Mouse (Mus musculus) myocyte (in vitro differentiated cells): Measurements from ENCODE around the gene Tnfaip8l2. TPM values are rescaled to one million over a fixed set of nuclear protein-coding genes. Genes with fewer than 3 reads are reported as not detected.
A peak's percentile ranks its signal among the peaks of the same experiment; 100 is the strongest.

Experiments
- H3K27me3 ChIP-seq: one replicate; pipeline ENCODE4 v1.6.1; 2011; ENCODE audit not compliant: control insufficient read depth, insufficient read depth, insufficient read length
- H3K36me3 ChIP-seq: one replicate; pipeline ENCODE4 v1.6.1; 2011; ENCODE audit not compliant: control insufficient read depth, insufficient read depth
- H3K4me2 ChIP-seq: one replicate; pipeline ENCODE4 v1.6.1; 2011; ENCODE audit warnings: low read depth, control low read depth
- H3K4me3 ChIP-seq: one replicate; pipeline ENCODE4 v1.5.1; 2011; ENCODE audit warnings: mild to moderate bottlenecking, control low read depth, moderate library complexity
- H3K79me2 ChIP-seq: one replicate; pipeline ENCODE4 v1.6.1; 2011; ENCODE audit not compliant: control insufficient read depth, insufficient read depth
- H3ac ChIP-seq: one replicate; pipeline ENCODE4 v1.6.1; 2011; ENCODE audit not compliant: control insufficient read depth, insufficient read length
- CEBPB ChIP-seq: IDR thresholded peaks from 2 replicates; pipeline ENCODE4 v1.6.1; 2011; ENCODE audit warnings: mild to moderate bottlenecking, moderate library complexity; ENCODE audit not compliant: poor library complexity, insufficient read depth, severe bottlenecking
- E2F4 ChIP-seq: IDR thresholded peaks from one replicate; pipeline ENCODE4 v1.6.1; 2011; ENCODE audit warnings: mild to moderate bottlenecking, control low read depth, moderate library complexity; ENCODE audit not compliant: insufficient read depth
- MAX ChIP-seq: IDR thresholded peaks from one replicate; pipeline ENCODE4 v1.6.1; 2011; ENCODE audit warnings: low read depth, mild to moderate bottlenecking, control low read depth
- MYOD1 ChIP-seq, 3 experiments: IDR thresholded peaks; one replicate each; pipeline ENCODE4 v1.6.1; 2011; ENCODE audit warnings: control low read depth in 2 of 3, low read depth in 2 of 3, mild to moderate bottlenecking in 2 of 3, moderate library complexity in 1 of 3; ENCODE audit not compliant: insufficient read length in 2 of 3, control insufficient read depth in 1 of 3
- MYOG ChIP-seq, 3 experiments: IDR thresholded peaks; one replicate each; pipeline ENCODE4 v1.6.1; 2011; ENCODE audit warnings: control low read depth in 2 of 3, low read depth in 2 of 3, mild to moderate bottlenecking in 2 of 3; ENCODE audit not compliant: insufficient read length in 2 of 3, control insufficient read depth in 1 of 3, insufficient read depth in 1 of 3
- POLR2A ChIP-seq: IDR thresholded peaks from one replicate; pipeline ENCODE4 v1.6.1; 2011; ENCODE audit warnings: low read depth, mild to moderate bottlenecking, control low read depth, moderate library complexity; ENCODE audit not compliant: insufficient read length
- POLR2AphosphoS2 ChIP-seq: IDR thresholded peaks from one replicate; pipeline ENCODE4 v1.6.1; 2011; ENCODE audit warnings: low read depth, control low read depth; ENCODE audit not compliant: insufficient read length
- REST ChIP-seq: IDR thresholded peaks from one replicate; pipeline ENCODE4 v1.6.1; 2011; ENCODE audit warnings: mild to moderate bottlenecking, control low read depth, moderate library complexity; ENCODE audit not compliant: insufficient read depth, insufficient read length
- SRF ChIP-seq: IDR thresholded peaks from one replicate; pipeline ENCODE4 v1.6.1; 2011; ENCODE audit warnings: low read depth; ENCODE audit not compliant: control insufficient read depth, insufficient read length
- TCF12 ChIP-seq: IDR thresholded peaks from one replicate; pipeline ENCODE4 v1.6.1; 2011; ENCODE audit warnings: mild to moderate bottlenecking, control low read depth; ENCODE audit not compliant: poor library complexity, insufficient read depth, severe bottlenecking
- TCF3 ChIP-seq: IDR thresholded peaks from one replicate; pipeline ENCODE4 v1.6.1; 2011; ENCODE audit warnings: low read depth, control low read depth; ENCODE audit not compliant: insufficient read length
- USF1 ChIP-seq: IDR thresholded peaks from one replicate; pipeline ENCODE4 v1.6.1; 2011; ENCODE audit warnings: low read depth, mild to moderate bottlenecking, control low read depth, moderate library complexity
- polyA plus RNA-seq: library from polyadenylated mRNA; unstranded; fragments of >200 nt; fragmentation: generic; extraction: Trizol; gene quantifications from one replicate; pipeline ENCODE4 v1.2.1, GENCODE M21; 2012; ENCODE audit warnings: missing spikeins

Gene Tnfaip8l2
- polyA plus RNA-seq, 1 experiment, result 0.22 TPM

GRCm38 (mm10) chr3:95161618-95162344 lies 19.6 kb upstream of the Tnfaip8l2 start:
- Histone ChIP-seq H3K36me3 (no peaks in the 10 kb centered on the region), H3K4me2 (peak overlapping the region; percentile 97), H3K27me3 (no peaks in the 10 kb centered on the region), H3K79me2 (no peaks in the 10 kb centered on the region), H3K4me3 (peak overlapping the region; percentile 83), H3ac (no peak overlapping the region)
- TF ChIP-seq USF1, result no peak
- TF ChIP-seq TCF12, result no peak
- TF ChIP-seq POLR2AphosphoS2, result no peak
- no peak for TF ChIP-seq MAX

GRCm38 (mm10) chr3:95161041-95161551 lies 18.9 kb upstream of the Tnfaip8l2 start:
- peak overlapping the region; percentile 97 for H3K4me2 ChIP-seq
- peak overlapping the region; percentile 83 for H3K4me3 ChIP-seq
- H3K36me3 ChIP-seq, result no peaks in the 10 kb centered on the region
- H3ac ChIP-seq, result peak overlapping the region; percentile 13
- TF ChIP-seq SRF (no peak), USF1 (no peak), E2F4 (no peak), POLR2AphosphoS2 (no peak), TCF12 (no peak), TCF3 (no peak)
- H3K27me3 ChIP-seq, result no peaks in the 10 kb centered on the region
- H3K79me2 ChIP-seq, result no peaks in the 10 kb centered on the region

GRCm38 (mm10) chr3:95159987-95160963 lies 18.1 kb upstream of the Tnfaip8l2 start, which contains the start of gene Sema6c:
Gene Sema6c, plus strand, starts transcription at chr3:95160457.
- H3K4me2 ChIP-seq, result peak within 1 kb of the TSS; percentile 97
- H3K79me2 ChIP-seq, result no peaks in the 10 kb centered on the region
- no peaks in the 10 kb centered on the region for H3K36me3 ChIP-seq
- H3K27me3 ChIP-seq, result no peaks in the 10 kb centered on the region
- H3K4me3 ChIP-seq, result peak within 1 kb of the TSS; percentile 83
- TF ChIP-seq USF1 (no peak), E2F4 (no peak), TCF3 (no peak), POLR2AphosphoS2 (peak; percentile 72), POLR2A (peak; percentile 62)
- H3ac ChIP-seq, result peak within 1 kb of the TSS; percentile 13

GRCm38 (mm10) chr3:95159511-95159986 lies 17.4 kb upstream of the Tnfaip8l2 start:
- H3K4me2 ChIP-seq, result peak overlapping the region; percentile 83
- H3K79me2 ChIP-seq, result no peaks in the 10 kb centered on the region
- H3ac ChIP-seq, result peak overlapping the region; percentile 13
- H3K4me3 ChIP-seq, result peak overlapping the region; percentile 83
- no peak for TF ChIP-seq MYOG (IDR thresholded peaks at IDR 0.05; ENCODE audit: control insufficient read depth in 1 of 3, insufficient read depth in 1 of 3, insufficient read length in 2 of 3, low read depth in 2 of 3)
- TF ChIP-seq REST, result no peak
- no peak for TF ChIP-seq TCF12
- no peak for TF ChIP-seq CEBPB
- no peak for TF ChIP-seq TCF3
- no peak for TF ChIP-seq MAX
- TF ChIP-seq POLR2AphosphoS2, result no peak
- no peak for TF ChIP-seq USF1
- TF ChIP-seq MYOD1 (IDR thresholded peaks at IDR 0.05; ENCODE audit: control insufficient read depth in 1 of 3, insufficient read length in 2 of 3, low read depth in 2 of 3), result no peak
- no peak for TF ChIP-seq POLR2A
- TF ChIP-seq E2F4, result no peak
- TF ChIP-seq SRF, result no peak
- H3K36me3 ChIP-seq, result no peaks in the 10 kb centered on the region
- no peaks in the 10 kb centered on the region for H3K27me3 ChIP-seq

- TF ChIP-seq MYOG (IDR thresholded peaks at IDR 0.05; ENCODE audit: control insufficient read depth in 1 of 3, insufficient read depth in 1 of 3, insufficient read length in 2 of 3, low read depth in 2 of 3) (no peak), REST (no peak), POLR2AphosphoS2 (no peak), MAX (no peak), SRF (no peak), MYOD1 (IDR thresholded peaks at IDR 0.05; ENCODE audit: control insufficient read depth in 1 of 3, insufficient read length in 2 of 3, low read depth in 2 of 3) (no peak), POLR2A (no peak), TCF12 (no peak), TCF3 (no peak), USF1 (no peak), E2F4 (no peak), CEBPB (no peak)
Measured at GRCm38 (mm10) chr3:95153874-95154273, 11.7 kb upstream of the Tnfaip8l2 start.

More at GRCm38 (mm10) chr3:95153874-95154273, 11.7 kb upstream of the Tnfaip8l2 start:
- Histone ChIP-seq H3K36me3 (no peaks in the 10 kb centered on the region), H3K4me2 (no peak overlapping the region), H3K27me3 (no peaks in the 10 kb centered on the region), H3K4me3 (no peak overlapping the region), H3ac (no peak overlapping the region), H3K79me2 (no peaks in the 10 kb centered on the region)
